Mouse (Mus musculus) limb, embryonic 12.5 days (tissue): Measurements from ENCODE around the gene Ssh1. TPM values are rescaled to one million over a fixed set of nuclear protein-coding genes. Genes with fewer than 3 reads are reported as not detected.

Source experiments
- ATAC-seq: fragments of 200-750 bp; cut with Nextera tagmentation; 2 replicates; pipeline ENCODE4 v1.8.0; 2017; ENCODE audit warnings: low read depth, moderate TSS enrichment; ENCODE audit not compliant: insufficient number of reproducible peaks, insufficient read depth, low FRiP score, low TSS enrichment
- H3K27ac ChIP-seq: fragments of 300-500 bp; sonication (generic); 2 replicates; pipeline ENCODE4 v1.5.1; 2016; ENCODE audit warnings: mild to moderate bottlenecking, moderate library complexity
- H3K27me3 ChIP-seq: fragments of 300-500 bp; sonication (generic); 2 replicates; pipeline ENCODE4 v1.6.1; 2016; ENCODE audit warnings: mild to moderate bottlenecking, moderate library complexity
- H3K36me3 ChIP-seq: fragments of 300-500 bp; sonication (generic); 2 replicates; pipeline ENCODE4 v1.6.1; 2016; ENCODE audit warnings: mild to moderate bottlenecking, moderate library complexity
- H3K4me1 ChIP-seq: fragments of 300-500 bp; sonication (generic); replicated peaks from 2 replicates; pipeline ENCODE4 v1.6.1; 2016
- H3K4me2 ChIP-seq: fragments of 300-500 bp; sonication (generic); 2 replicates; pipeline ENCODE4 v1.6.1; 2016; ENCODE audit warnings: mild to moderate bottlenecking, moderate library complexity
- H3K4me3 ChIP-seq: fragments of 300-500 bp; sonication (generic); replicated peaks from 2 replicates; pipeline ENCODE4 v1.5.1; 2016; ENCODE audit warnings: mild to moderate bottlenecking
- H3K9ac ChIP-seq: fragments of 300-500 bp; sonication (generic); replicated peaks from 2 replicates; pipeline ENCODE4 v1.6.1; 2016; ENCODE audit warnings: mild to moderate bottlenecking, moderate library complexity
- H3K9me3 ChIP-seq: fragments of 300-500 bp; sonication (generic); 2 replicates; pipeline ENCODE4 v1.6.1; 2016; ENCODE audit warnings: mild to moderate bottlenecking, moderate library complexity
- WGBS: fragments of 180-500 bp; shearing (Covaris S2); methylation state at CpG from one replicate; pipeline ENCODE4 v1.1.7; 2016; 5-methylcytosine and 5-hydroxymethylcytosine counted together
- polyA plus RNA-seq: library from polyadenylated mRNA; unstranded; fragments of >200 nt; fragmentation: Nextera tagmentation; extraction: Ambion mirVana; gene quantifications from 2 replicates; pipeline ENCODE4 v1.2.1, GENCODE M21; 2016

Ssh1 gene
- 16.6 and 17.3 TPM in 2 replicates for polyA plus RNA-seq

- Histone ChIP-seq H3K4me2 (peak within 1 kb of the TSS; percentile 80), H3K4me1 (peaks cover 25% of the 10 kb centered on the region), H3K4me3 (peak within 1 kb of the TSS; percentile 81), H3K27me3 (no peaks in the 10 kb centered on the region), H3K9ac (peak within 1 kb of the TSS; percentile 90), H3K27ac (peak within 1 kb of the TSS; percentile 91), H3K36me3 (peaks cover 6% of the 10 kb centered on the region), H3K9me3 (no peaks in the 10 kb centered on the region)
- under 1% methylated on average over 74 of the region's 83 CpGs for WGBS
- ATAC-seq, result peak; percentile 85
These were observed at the start of gene Ssh1 for GRCm38 (mm10) chr5:113993487-113994465. Ssh1 (minus strand) TSS chr5:113993894.

DNA sequence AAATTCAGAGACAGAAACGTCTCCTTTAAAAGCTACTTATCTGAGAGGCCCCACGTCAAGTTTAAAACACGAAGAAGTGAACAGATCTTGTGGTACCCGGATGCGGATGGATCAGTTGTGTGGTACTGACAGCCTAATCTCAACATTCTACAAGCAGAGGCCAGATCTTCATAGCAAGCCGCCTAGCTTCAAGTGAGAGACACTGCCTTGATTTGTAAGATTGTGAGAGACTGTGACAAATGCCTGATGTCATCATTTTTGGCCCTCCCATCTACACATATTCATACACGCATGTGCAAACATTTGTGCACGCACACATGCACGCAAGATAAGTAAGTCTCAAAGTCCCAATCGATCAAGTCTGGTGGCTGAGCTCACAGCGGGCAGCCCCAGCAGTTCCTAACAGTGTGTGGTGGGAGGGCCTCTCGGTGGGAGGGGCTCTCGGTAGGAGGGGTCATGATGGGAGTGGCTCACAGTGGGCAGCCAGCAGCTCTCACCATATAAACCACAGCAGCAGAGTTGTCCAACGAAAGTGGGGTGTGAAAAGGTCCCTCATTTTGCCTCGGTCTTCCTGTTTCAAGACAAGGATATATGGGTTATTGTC is 47.7 kb upstream of the Ssh1 start:
- Histone ChIP-seq H3K36me3 (no peaks in the 10 kb centered on the region), H3K9ac (no peak overlapping the region), H3K9me3 (no peaks in the 10 kb centered on the region), H3K27me3 (peaks cover 7% of the 10 kb centered on the region; the same call in 1 of the 2 replicates), H3K4me1 (peaks cover 11% of the 10 kb centered on the region), H3K27ac (no peak overlapping the region), H3K4me3 (no peak overlapping the region), H3K4me2 (0 out of 2 replicates have a peak overlapping the region, but pooled peaks have one; percentile 17)
- ATAC-seq, result no peak
- 23% methylated on average over 15 of the region's 15 CpGs for WGBS

GRCm38 (mm10) chr5:114040911-114041310 is 47.2 kb upstream of the Ssh1 start:
- H3K27ac ChIP-seq, result no peak overlapping the region
- H3K27me3 ChIP-seq, result peaks cover 7% of the 10 kb centered on the region; the same call in 1 of the 2 replicates
- no peak for ATAC-seq
- H3K4me1 ChIP-seq, result peaks cover 11% of the 10 kb centered on the region
- no peaks in the 10 kb centered on the region for H3K9me3 ChIP-seq
- no peaks in the 10 kb centered on the region for H3K36me3 ChIP-seq
- WGBS, result 67% methylated on average over 1 of the region's 1 CpGs
- no peak overlapping the region for H3K4me3 ChIP-seq
- no peak overlapping the region for H3K4me2 ChIP-seq
- H3K9ac ChIP-seq, result no peak overlapping the region

DNA sequence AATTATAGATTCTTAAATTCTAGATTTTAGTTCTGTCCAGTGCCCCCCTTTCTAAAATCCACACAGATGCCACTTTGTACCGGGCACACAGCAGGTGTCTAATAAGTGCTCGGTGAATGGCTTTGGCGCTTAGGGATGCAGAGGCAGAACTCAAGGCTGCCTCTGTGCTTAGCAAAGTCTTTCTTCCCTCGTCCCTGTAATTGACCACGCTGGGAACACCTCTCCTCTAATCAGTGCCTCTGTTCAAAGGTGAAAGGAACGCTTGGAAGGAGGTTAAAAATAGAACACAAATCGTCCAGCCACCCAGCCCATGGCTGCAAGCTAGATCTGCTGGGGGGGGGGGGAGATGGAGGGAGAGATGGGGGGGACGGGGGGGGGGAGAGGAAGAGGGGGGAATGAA is 46.8 kb upstream of the Ssh1 start:
- H3K4me3 ChIP-seq, result no peak overlapping the region
- H3K27ac ChIP-seq, result no peak overlapping the region
- H3K4me2 ChIP-seq, result no peak overlapping the region
- peaks cover 11% of the 10 kb centered on the region for H3K4me1 ChIP-seq
- no peaks in the 10 kb centered on the region for H3K36me3 ChIP-seq
- peaks cover 7% of the 10 kb centered on the region; the same call in 1 of the 2 replicates for H3K27me3 ChIP-seq
- H3K9me3 ChIP-seq, result no peaks in the 10 kb centered on the region
- ATAC-seq, result no peak
- WGBS, result 25% methylated on average over 8 of the region's 8 CpGs
- H3K9ac ChIP-seq, result no peak overlapping the region

GRCm38 (mm10) chr5:114035111-114035510 is 41.4 kb upstream of the Ssh1 start:
- Histone ChIP-seq H3K4me2 (no peak overlapping the region), H3K27ac (no peak overlapping the region), H3K9ac (no peak overlapping the region), H3K36me3 (no peaks in the 10 kb centered on the region), H3K4me3 (no peak overlapping the region), H3K4me1 (no peaks in the 10 kb centered on the region), H3K27me3 (no peaks in the 10 kb centered on the region), H3K9me3 (peaks cover 3% of the 10 kb centered on the region; the same call in 1 of the 2 replicates)
- ATAC-seq, result no peak
- 70% methylated on average over 10 of the region's 10 CpGs for WGBS

DNA sequence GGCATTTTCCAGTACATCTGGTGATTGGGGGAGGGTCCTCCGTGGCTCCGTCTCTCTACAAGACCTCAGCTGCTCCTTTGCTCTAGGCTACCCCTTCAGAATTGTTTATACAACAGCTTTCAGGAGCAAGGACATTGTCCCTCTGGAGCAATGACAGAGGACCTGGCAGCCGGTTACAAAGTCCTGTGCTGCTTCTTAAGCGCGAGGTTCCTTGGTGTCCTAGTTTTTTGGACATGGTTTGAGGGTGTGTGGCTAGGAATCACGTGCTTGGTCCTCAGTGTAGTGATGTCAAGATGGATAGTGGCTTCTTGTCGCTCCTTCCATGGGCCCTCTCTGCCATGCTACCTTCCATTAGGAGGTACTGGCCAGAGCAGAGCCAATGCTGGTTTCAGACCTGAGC is 40.7 kb upstream of the Ssh1 start:
- 81% methylated on average over 7 of the region's 7 CpGs for WGBS
- Histone ChIP-seq H3K27me3 (no peaks in the 10 kb centered on the region), H3K9ac (no peak overlapping the region), H3K27ac (no peak overlapping the region), H3K9me3 (peaks cover 3% of the 10 kb centered on the region; the same call in 1 of the 2 replicates), H3K4me2 (no peak overlapping the region), H3K4me1 (no peaks in the 10 kb centered on the region), H3K36me3 (no peaks in the 10 kb centered on the region), H3K4me3 (no peak overlapping the region)
- no peak for ATAC-seq

GRCm38 (mm10) chr5:114032161-114032763 is 38.6 kb upstream of the Ssh1 start:
- peaks cover 3% of the 10 kb centered on the region; the same call in 1 of the 2 replicates for H3K9me3 ChIP-seq
- no peak for ATAC-seq
- H3K27ac ChIP-seq, result no peak overlapping the region
- H3K4me1 ChIP-seq, result no peaks in the 10 kb centered on the region
- no peak overlapping the region for H3K4me3 ChIP-seq
- H3K9ac ChIP-seq, result no peak overlapping the region
- WGBS, result 82% methylated on average over 3 of the region's 3 CpGs
- H3K27me3 ChIP-seq, result no peaks in the 10 kb centered on the region
- H3K4me2 ChIP-seq, result no peak overlapping the region
- H3K36me3 ChIP-seq, result no peaks in the 10 kb centered on the region

GRCm38 (mm10) chr5:114030652-114031051 is 37.0 kb upstream of the Ssh1 start:
- no peaks in the 10 kb centered on the region for H3K4me1 ChIP-seq
- no peak overlapping the region for H3K9ac ChIP-seq
- no peak overlapping the region for H3K4me3 ChIP-seq
- 91% methylated on average over 12 of the region's 12 CpGs for WGBS
- no peak overlapping the region for H3K4me2 ChIP-seq
- H3K9me3 ChIP-seq, result peaks cover 3% of the 10 kb centered on the region; the same call in 1 of the 2 replicates
- no peak for ATAC-seq
- no peaks in the 10 kb centered on the region for H3K36me3 ChIP-seq
- no peaks in the 10 kb centered on the region for H3K27me3 ChIP-seq
- H3K27ac ChIP-seq, result no peak overlapping the region

DNA sequence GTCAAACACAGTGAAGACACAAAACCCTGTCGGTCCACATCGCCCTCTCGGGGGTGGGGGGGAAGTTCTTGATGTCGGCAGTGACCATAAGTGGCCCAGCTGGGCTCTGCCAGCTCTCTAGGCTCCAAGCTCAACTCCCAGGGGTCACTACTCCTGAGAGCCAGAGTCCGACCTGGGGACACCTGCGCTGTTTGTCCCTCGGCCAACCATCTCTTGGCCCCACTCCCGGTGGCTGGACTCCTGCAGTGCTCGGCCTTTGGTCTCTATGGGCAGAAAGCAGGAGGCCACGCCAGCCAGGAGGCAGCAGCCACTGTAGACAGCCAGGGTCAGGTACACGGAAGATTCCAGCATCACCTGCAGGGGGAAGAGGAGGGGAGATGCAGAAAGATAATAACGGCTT is 34.4 kb upstream of the Ssh1 start:
- Histone ChIP-seq H3K9ac (no peak overlapping the region), H3K4me3 (no peak overlapping the region), H3K9me3 (peaks cover 3% of the 10 kb centered on the region; the same call in 1 of the 2 replicates), H3K27ac (no peak overlapping the region), H3K27me3 (no peaks in the 10 kb centered on the region), H3K4me2 (no peak overlapping the region), H3K36me3 (no peaks in the 10 kb centered on the region), H3K4me1 (no peaks in the 10 kb centered on the region)
- no peak for ATAC-seq
- 80% methylated on average over 12 of the region's 12 CpGs for WGBS

- Histone ChIP-seq H3K36me3 (no peaks in the 10 kb centered on the region), H3K4me1 (no peaks in the 10 kb centered on the region), H3K27me3 (no peaks in the 10 kb centered on the region), H3K4me3 (no peak overlapping the region), H3K9ac (no peak overlapping the region), H3K27ac (peak overlapping the region; percentile 29; the same call in 1 of the 2 replicates), H3K4me2 (no peak overlapping the region), H3K9me3 (peaks cover 3% of the 10 kb centered on the region; the same call in 1 of the 2 replicates)
- 88% methylated on average over 12 of the region's 12 CpGs for WGBS
- no peak for ATAC-seq
These were observed 33.7 kb upstream of the Ssh1 start for GRCm38 (mm10) chr5:114027217-114027944.
